Mouse (Mus musculus) liver, embryonic 12.5 days (tissue): ENCODE measurements at regions not wholly inside any gene's neighbourhood (a gene's known extent, or its start where the extent isn't known, plus 50 kb on each side); places are given as distances from the start of the nearest gene placed in this dataset.

Experiments
- ATAC-seq: fragments of 200-750 bp; cut with Nextera tagmentation; 2 replicates; pipeline ENCODE4 v1.8.0; 2017; ENCODE audit warnings: moderate number of reproducible peaks, mild to moderate bottlenecking, moderate library complexity
- H3K27ac ChIP-seq: fragments of 300-500 bp; sonication (generic); 2 replicates; pipeline ENCODE4 v1.5.1; 2016; ENCODE audit warnings: mild to moderate bottlenecking
- H3K27me3 ChIP-seq: fragments of 300-500 bp; sonication (generic); replicated peaks from 2 replicates; pipeline ENCODE4 v1.6.1; 2016; ENCODE audit warnings: mild to moderate bottlenecking, moderate library complexity
- H3K36me3 ChIP-seq: fragments of 300-500 bp; sonication (generic); 2 replicates; pipeline ENCODE4 v1.6.1; 2016; ENCODE audit warnings: mild to moderate bottlenecking, moderate library complexity
- H3K4me1 ChIP-seq: fragments of 300-500 bp; sonication (generic); 2 replicates; pipeline ENCODE4 v1.6.1; 2016
- H3K4me2 ChIP-seq: fragments of 300-500 bp; sonication (generic); 2 replicates; pipeline ENCODE4 v1.6.1; 2016; ENCODE audit warnings: mild to moderate bottlenecking, moderate library complexity
- H3K4me3 ChIP-seq: fragments of 300-500 bp; sonication (generic); 2 replicates; pipeline ENCODE4 v1.5.1; 2016; ENCODE audit warnings: mild to moderate bottlenecking, moderate library complexity
- H3K9ac ChIP-seq: fragments of 300-500 bp; sonication (generic); 2 replicates; pipeline ENCODE4 v1.6.1; 2016; ENCODE audit warnings: mild to moderate bottlenecking, moderate library complexity
- H3K9me3 ChIP-seq: fragments of 300-500 bp; sonication (generic); replicated peaks from 2 replicates; pipeline ENCODE4 v1.6.1; 2016; ENCODE audit warnings: mild to moderate bottlenecking, moderate library complexity
- WGBS: fragments of 180-500 bp; shearing (Covaris S2); methylation state at CpG from one replicate; pipeline ENCODE4 v1.1.7; 2016; ENCODE audit not compliant: insufficient replicate concordance; 5-methylcytosine and 5-hydroxymethylcytosine counted together

DNA sequence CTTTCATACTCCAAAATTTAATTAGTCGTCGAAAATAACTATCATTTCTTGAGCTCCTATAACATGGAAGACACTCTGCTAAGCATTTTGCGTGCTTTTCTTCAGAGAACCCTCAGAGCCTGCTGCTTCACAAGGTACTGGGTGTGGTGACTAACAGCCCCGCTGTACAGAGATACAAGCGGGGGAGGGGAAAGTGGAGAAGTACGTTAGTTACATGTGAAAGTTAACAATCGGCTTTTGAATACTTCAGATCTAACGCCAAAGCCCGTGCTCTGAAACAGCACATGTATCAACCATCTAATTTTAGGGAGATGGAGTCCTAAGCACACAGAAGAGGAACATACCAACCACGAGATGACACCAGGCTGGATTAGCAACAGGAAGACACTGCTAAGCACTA, 55.4 kb upstream of the Foxd3 start:
- Histone ChIP-seq H3K27ac (no peak overlapping the region), H3K4me2 (peak overlapping the region; percentile 51), H3K27me3 (no peaks in the 10 kb centered on the region), H3K9ac (peak overlapping the region; percentile 12; the same call in 1 of the 2 replicates), H3K9me3 (no peaks in the 10 kb centered on the region), H3K36me3 (no peaks in the 10 kb centered on the region), H3K4me3 (peak overlapping the region; percentile 30), H3K4me1 (peaks cover 10% of the 10 kb centered on the region; the same call in 1 of the 2 replicates)
- 26% methylated on average over 10 of the region's 10 CpGs for WGBS
- peak; percentile 49; the same call in 1 of the 2 replicates for ATAC-seq

DNA sequence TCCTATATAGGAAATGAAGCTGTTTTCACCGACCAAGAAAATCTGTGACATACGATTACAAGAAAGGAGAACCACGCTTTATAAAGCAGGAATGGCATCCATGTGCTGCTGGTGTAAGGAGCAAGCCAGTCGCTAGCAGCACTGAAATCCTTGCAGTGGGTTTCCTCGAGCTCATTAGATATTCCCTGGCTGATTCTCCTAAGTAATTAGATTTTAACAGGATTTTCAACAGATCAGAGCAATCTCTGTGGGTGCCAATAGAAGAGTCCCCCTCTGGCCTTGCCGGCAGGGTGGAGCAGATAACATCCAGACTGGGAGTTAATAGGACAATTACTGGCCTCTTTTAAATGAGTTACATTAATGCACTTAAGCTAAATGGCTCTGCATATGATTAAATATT, 54.6 kb upstream of the Foxd3 start:
- H3K36me3 ChIP-seq = no peaks in the 10 kb centered on the region
- H3K4me2 ChIP-seq = peak overlapping the region; percentile 51
- no peak for ATAC-seq
- H3K9ac ChIP-seq = no peak overlapping the region
- H3K9me3 ChIP-seq = no peaks in the 10 kb centered on the region
- H3K4me3 ChIP-seq = no peak overlapping the region
- 38% methylated on average over 6 of the region's 6 CpGs for WGBS
- H3K4me1 ChIP-seq = peaks cover 10% of the 10 kb centered on the region; the same call in 1 of the 2 replicates
- H3K27ac ChIP-seq = no peak overlapping the region
- H3K27me3 ChIP-seq = no peaks in the 10 kb centered on the region
